Mouse (Mus musculus): ENCODE measurements around the gene Runx1. TPM values are rescaled to one million over a fixed set of nuclear protein-coding genes. Genes with fewer than 3 reads are reported as not detected.

Runx1 gene
- polyA plus RNA-seq, 1 experiment from 2014 or later = 0.94 TPM

- no peak overlapping the region for H3K9ac ChIP-seq (ENCODE audit: low read depth, low read length)
- H3K27me3 ChIP-seq (replicated peaks; ENCODE audit: control insufficient read depth, insufficient read depth, low read length) = peaks cover 17% of the 10 kb centered on the region
- 60% methylated on average over 7 of the region's 7 CpGs for WGBS
- no peak overlapping the region for H3K4me2 ChIP-seq (ENCODE audit: low read length)
- H3K9me3 ChIP-seq (ENCODE audit: control insufficient read depth, low read length) = no peaks in the 10 kb centered on the region
- H3K27ac ChIP-seq (ENCODE audit: low read depth, low read length) = no peak overlapping the region
- H3K4me1 ChIP-seq (ENCODE audit: control insufficient read depth, insufficient read depth, low read depth, low read length) = no peaks in the 10 kb centered on the region
- no peak overlapping the region for H3K4me3 ChIP-seq (ENCODE audit: low read length)
- ATAC-seq = no peak
- H3K36me3 ChIP-seq (ENCODE audit: control insufficient read depth, insufficient read depth, low read length) = no peaks in the 10 kb centered on the region
These were observed 120.1 kb downstream of the Runx1 start for GRCm38 (mm10) chr16:92705564-92706458.

- 97% methylated on average over 2 of the region's 2 CpGs for WGBS
- Histone ChIP-seq H3K4me3 (ENCODE audit: low read length) (no peak overlapping the region), H3K27ac (ENCODE audit: low read depth, low read length) (no peak overlapping the region), H3K36me3 (ENCODE audit: control insufficient read depth, insufficient read depth, low read length) (no peaks in the 10 kb centered on the region), H3K9ac (ENCODE audit: low read depth, low read length) (no peak overlapping the region), H3K9me3 (ENCODE audit: control insufficient read depth, low read length) (no peaks in the 10 kb centered on the region), H3K4me1 (ENCODE audit: control insufficient read depth, insufficient read depth, low read depth, low read length) (peaks cover 2% of the 10 kb centered on the region), H3K27me3 (replicated peaks; ENCODE audit: control insufficient read depth, insufficient read depth, low read length) (peaks cover 28% of the 10 kb centered on the region), H3K4me2 (ENCODE audit: low read length) (no peak overlapping the region)
- ATAC-seq = no peak
These were observed 122.1 kb downstream of the Runx1 start for GRCm38 (mm10) chr16:92703850-92704249.

- Histone ChIP-seq H3K9ac (ENCODE audit: low read depth, low read length) (no peak overlapping the region), H3K4me2 (ENCODE audit: low read length) (no peak overlapping the region), H3K27me3 (replicated peaks; ENCODE audit: control insufficient read depth, insufficient read depth, low read length) (peaks cover 52% of the 10 kb centered on the region), H3K9me3 (ENCODE audit: control insufficient read depth, low read length) (no peaks in the 10 kb centered on the region), H3K4me3 (ENCODE audit: low read length) (no peak overlapping the region), H3K27ac (ENCODE audit: low read depth, low read length) (no peak overlapping the region), H3K36me3 (ENCODE audit: control insufficient read depth, insufficient read depth, low read length) (no peaks in the 10 kb centered on the region), H3K4me1 (ENCODE audit: control insufficient read depth, insufficient read depth, low read depth, low read length) (peaks cover 29% of the 10 kb centered on the region)
- ATAC-seq = no peak
- WGBS = 4% methylated on average over 27 of the region's 27 CpGs
These were observed 126.2 kb downstream of the Runx1 start for GRCm38 (mm10) chr16:92699531-92700397.

- no peaks in the 10 kb centered on the region for H3K9me3 ChIP-seq (ENCODE audit: control insufficient read depth, low read length)
- H3K27me3 ChIP-seq (replicated peaks; ENCODE audit: control insufficient read depth, insufficient read depth, low read length) = peaks cover 52% of the 10 kb centered on the region
- peak overlapping the region; percentile 64 for H3K9ac ChIP-seq (ENCODE audit: low read depth, low read length)
- no peak overlapping the region for H3K27ac ChIP-seq (ENCODE audit: low read depth, low read length)
- H3K36me3 ChIP-seq (ENCODE audit: control insufficient read depth, insufficient read depth, low read length) = no peaks in the 10 kb centered on the region
- peaks cover 29% of the 10 kb centered on the region for H3K4me1 ChIP-seq (ENCODE audit: control insufficient read depth, insufficient read depth, low read depth, low read length)
- H3K4me2 ChIP-seq (ENCODE audit: low read length) = peak overlapping the region; percentile 92
- under 1% methylated on average over 21 of the region's 26 CpGs for WGBS
- peak overlapping the region; percentile 49 for H3K4me3 ChIP-seq (ENCODE audit: low read length)
- peak; percentile 81 for ATAC-seq
These were observed 127.3 kb downstream of the Runx1 start for GRCm38 (mm10) chr16:92698612-92698998.

GRCm38 (mm10) chr16:92697737-92698611, 128.0 kb downstream of the Runx1 start:
- peak; percentile 59; the same call in 1 of the 2 replicates for ATAC-seq
- 1% methylated on average over 48 of the region's 48 CpGs for WGBS

GRCm38 (mm10) chr16:92697227-92697736, 128.7 kb downstream of the Runx1 start:
- no peak overlapping the region for H3K27ac ChIP-seq (ENCODE audit: low read depth, low read length)
- peaks cover 54% of the 10 kb centered on the region for H3K27me3 ChIP-seq (replicated peaks; ENCODE audit: control insufficient read depth, insufficient read depth, low read length)
- H3K36me3 ChIP-seq (ENCODE audit: control insufficient read depth, insufficient read depth, low read length) = no peaks in the 10 kb centered on the region
- ATAC-seq = peak; percentile 84
- H3K4me2 ChIP-seq (ENCODE audit: low read length) = peak overlapping the region; percentile 92
- no peaks in the 10 kb centered on the region for H3K9me3 ChIP-seq (ENCODE audit: control insufficient read depth, low read length)
- WGBS = 0% methylated on average over 46 of the region's 53 CpGs
- peak overlapping the region; percentile 60 for H3K9ac ChIP-seq (ENCODE audit: low read depth, low read length)
- H3K4me3 ChIP-seq (ENCODE audit: low read length) = peak overlapping the region; percentile 49
- H3K4me1 ChIP-seq (ENCODE audit: control insufficient read depth, insufficient read depth, low read depth, low read length) = peaks cover 29% of the 10 kb centered on the region

More at GRCm38 (mm10) chr16:92697737-92698611, 128.0 kb downstream of the Runx1 start:
- H3K4me3 ChIP-seq (ENCODE audit: low read length) = peak overlapping the region; percentile 49
- peak overlapping the region; percentile 92 for H3K4me2 ChIP-seq (ENCODE audit: low read length)
- peak overlapping the region; percentile 64 for H3K9ac ChIP-seq (ENCODE audit: low read depth, low read length)
- 0 out of 2 replicates have a peak overlapping the region, but pooled peaks have one; percentile 29 for H3K27ac ChIP-seq (ENCODE audit: low read depth, low read length)
- no peaks in the 10 kb centered on the region for H3K9me3 ChIP-seq (ENCODE audit: control insufficient read depth, low read length)
- H3K36me3 ChIP-seq (ENCODE audit: control insufficient read depth, insufficient read depth, low read length) = no peaks in the 10 kb centered on the region
- H3K4me1 ChIP-seq (ENCODE audit: control insufficient read depth, insufficient read depth, low read depth, low read length) = peaks cover 29% of the 10 kb centered on the region
- H3K27me3 ChIP-seq (replicated peaks; ENCODE audit: control insufficient read depth, insufficient read depth, low read length) = peaks cover 48% of the 10 kb centered on the region

GRCm38 (mm10) chr16:92696411-92697015, 129.4 kb downstream of the Runx1 start:
- Histone ChIP-seq H3K36me3 (ENCODE audit: control insufficient read depth, insufficient read depth, low read length) (no peaks in the 10 kb centered on the region), H3K4me2 (ENCODE audit: low read length) (peak overlapping the region; percentile 92), H3K27ac (ENCODE audit: low read depth, low read length) (no peak overlapping the region), H3K4me3 (ENCODE audit: low read length) (peak overlapping the region; percentile 24; the same call in 1 of the 2 replicates), H3K9ac (ENCODE audit: low read depth, low read length) (no peak overlapping the region), H3K9me3 (ENCODE audit: control insufficient read depth, low read length) (no peaks in the 10 kb centered on the region), H3K4me1 (ENCODE audit: control insufficient read depth, insufficient read depth, low read depth, low read length) (peaks cover 29% of the 10 kb centered on the region), H3K27me3 (replicated peaks; ENCODE audit: control insufficient read depth, insufficient read depth, low read length) (peaks cover 53% of the 10 kb centered on the region)
- under 1% methylated on average over 24 of the region's 24 CpGs for WGBS
- no peak for ATAC-seq

- H3K27ac ChIP-seq (ENCODE audit: low read depth, low read length) = no peak overlapping the region
- H3K4me1 ChIP-seq (ENCODE audit: control insufficient read depth, insufficient read depth, low read depth, low read length) = peaks cover 29% of the 10 kb centered on the region
- WGBS = 11% methylated on average over 12 of the region's 12 CpGs
- H3K4me2 ChIP-seq (ENCODE audit: low read length) = peak overlapping the region; percentile 40
- H3K9ac ChIP-seq (ENCODE audit: low read depth, low read length) = no peak overlapping the region
- ATAC-seq = no peak
- no peaks in the 10 kb centered on the region for H3K36me3 ChIP-seq (ENCODE audit: control insufficient read depth, insufficient read depth, low read length)
- H3K27me3 ChIP-seq (replicated peaks; ENCODE audit: control insufficient read depth, insufficient read depth, low read length) = peaks cover 54% of the 10 kb centered on the region
- H3K9me3 ChIP-seq (ENCODE audit: control insufficient read depth, low read length) = no peaks in the 10 kb centered on the region
- H3K4me3 ChIP-seq (ENCODE audit: low read length) = no peak overlapping the region; the same call in 1 of the 2 replicates
These were observed 130.0 kb downstream of the Runx1 start for GRCm38 (mm10) chr16:92695981-92696380.

All from hindbrain, embryonic 16.5 days (tissue).